ENCODE assay signal across 18 mouse cellular contexts in the genomic region with DNA sequence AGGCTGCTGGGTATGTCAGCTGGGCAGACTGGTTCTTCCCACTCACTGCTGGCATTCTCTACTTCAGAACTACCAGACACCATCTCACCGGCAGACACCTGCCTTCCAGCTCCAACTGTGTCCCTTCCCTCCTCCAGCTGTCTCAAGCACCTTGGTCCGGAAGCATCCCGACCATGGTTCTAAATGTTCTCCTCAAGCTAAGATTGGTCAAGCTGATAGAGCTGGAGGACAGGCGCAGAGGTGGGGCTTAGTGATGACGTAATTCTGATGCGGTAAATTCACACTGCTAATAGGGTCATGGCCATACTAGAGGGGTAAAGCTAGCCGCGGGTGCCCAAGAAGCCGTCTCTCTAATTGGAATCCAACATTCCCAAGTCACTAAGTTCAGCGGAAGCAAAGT.
DNase-seq lines count a peak whose midpoint lies in the region; ATAC-seq and TF ChIP-seq lines count a peak whose summit lies in the region.
"Had no signal": no experiment of that assay in that cellular context is flagged by ENCODE, and none has a peak within 500 bp of the region (broad histone marks: within the 10 kb centered on the region; RNA-seq: fewer than 3 reads in every experiment).

No protein-coding gene starts in this region.

- peak overlapping the region; percentile 64 for H3K27ac ChIP-seq in gastrocnemius, adult 2 months
- no peak overlapping the region for H3K27ac ChIP-seq in limb, embryonic 11.5 days (replicated peaks; ENCODE audit: low read depth, low read length)
- no peak overlapping the region for H3K27ac ChIP-seq in limb, embryonic 10.5 days
- peak overlapping the region; percentile 43; the same call in 1 of the 2 replicates for H3K27ac ChIP-seq in lung, embryonic 16.5 days (ENCODE audit: low read length)
- H3K27ac ChIP-seq in lung, postnatal 0 days (ENCODE audit: low read length) = no peak overlapping the region
- no peak overlapping the region for H3K27ac ChIP-seq in forebrain, postnatal 0 days (ENCODE audit: low read depth, low read length)
- H3K27ac ChIP-seq: embryonic facial prominence, embryonic 10.5 days; forebrain, embryonic 13.5 days; hindbrain, embryonic 12.5 days had no signal

- TF ChIP-seq CTCF in gastrocnemius, adult 2 months (IDR thresholded peaks at IDR 0.05) = no peak
- TF ChIP-seq CTCF in lung, postnatal 0 days (IDR thresholded peaks at IDR 0.05) = no peak
- TF ChIP-seq CTCF in forebrain, postnatal 0 days (IDR thresholded peaks at IDR 0.05; ENCODE audit: low read depth) = no peak

- WGBS in limb, embryonic 11.5 days = 93% methylated on average over 10 of the region's 10 CpGs
- WGBS in limb, embryonic 10.5 days = 91% methylated on average over 10 of the region's 10 CpGs
- 62% methylated on average over 10 of the region's 10 CpGs for whole genome bisulfite sequencing in lung, embryonic 16.5 days
- 65% methylated on average over 10 of the region's 10 CpGs for WGBS in lung, postnatal 0 days
- 91% methylated on average over 10 of the region's 10 CpGs for WGBS in forebrain, postnatal 0 days

- no peak for ATAC-seq in limb, embryonic 11.5 days (ENCODE audit: insufficient number of reproducible peaks, low FRiP score, low TSS enrichment, low read depth)
- peak; percentile 45; the same call in 1 of the 2 replicates for ATAC-seq in lung, embryonic 16.5 days (ENCODE audit: low read depth)
- no peak for ATAC-seq in lung, postnatal 0 days
- no peak for ATAC-seq in forebrain, postnatal 0 days
- ATAC-seq: forebrain, embryonic 13.5 days; hindbrain, embryonic 16.5 days had no signal

- no peak overlapping the region for H3K4me3 ChIP-seq in gastrocnemius, adult 2 months
- no peak overlapping the region for H3K4me3 ChIP-seq in limb, embryonic 11.5 days (ENCODE audit: low read depth, low read length)
- no peak overlapping the region for H3K4me3 ChIP-seq in limb, embryonic 10.5 days
- peak overlapping the region; percentile 6; the same call in 1 of the 2 replicates for H3K4me3 ChIP-seq in lung, embryonic 16.5 days (ENCODE audit: low read length)
- H3K4me3 ChIP-seq in lung, postnatal 0 days (ENCODE audit: low read depth, low read length) = no peak overlapping the region
- H3K4me3 ChIP-seq in forebrain, postnatal 0 days (ENCODE audit: low read depth, low read length) = no peak overlapping the region
- H3K4me3 ChIP-seq: embryonic facial prominence, embryonic 10.5 days; forebrain, embryonic 13.5 days; heart, adult 2 months; heart, embryonic 13.5 days; hindbrain, embryonic 12.5 days had no signal

- no peak for DNase-seq in gastrocnemius, adult 2 months
- DNase-seq in gastrocnemius, postnatal 25 days = no peak
- DNase-seq in limb, embryonic 11.5 days (ENCODE audit: low spot score) = peak; percentile 20
- no peak for DNase-seq in limb, embryonic 10.5 days (ENCODE audit: low spot score)
- no peak for DNase-seq in lung, postnatal 10 days
- DNase-seq in lung, postnatal 0 days (ENCODE audit: low spot score) = peak; percentile 19
- no peak for DNase-seq in forebrain, postnatal 0 days
- DNase-seq: adrenal gland, postnatal 14 days; B cell, adult 2 months; cerebellum, adult 18-20 months; cerebellum, postnatal 10 days; heart, adult 2 months had no signal

- peaks cover 14% of the 10 kb centered on the region for H3K4me1 ChIP-seq in limb, embryonic 11.5 days (ENCODE audit: control insufficient read depth, insufficient read depth, low read length)
- H3K4me1 ChIP-seq in limb, embryonic 10.5 days = peaks cover 48% of the 10 kb centered on the region
- peaks cover 13% of the 10 kb centered on the region for H3K4me1 ChIP-seq in lung, embryonic 16.5 days (replicated peaks; ENCODE audit: control insufficient read depth, insufficient read depth, low read length)
- peaks cover 7% of the 10 kb centered on the region; the same call in 1 of the 2 replicates for H3K4me1 ChIP-seq in lung, postnatal 0 days (ENCODE audit: insufficient read depth, low read depth, low read length)
- no peaks in the 10 kb centered on the region for H3K4me1 ChIP-seq in forebrain, postnatal 0 days (ENCODE audit: insufficient read depth)
- H3K4me1 ChIP-seq: hindbrain, embryonic 12.5 days had no signal

- H3K9me3 ChIP-seq in limb, embryonic 11.5 days (ENCODE audit: control insufficient read depth, low read length) = no peaks in the 10 kb centered on the region
- H3K9me3 ChIP-seq in limb, embryonic 10.5 days (replicated peaks) = no peaks in the 10 kb centered on the region
- H3K9me3 ChIP-seq in lung, embryonic 16.5 days (ENCODE audit: control insufficient read depth, low read length) = no peaks in the 10 kb centered on the region
- H3K9me3 ChIP-seq in lung, postnatal 0 days (ENCODE audit: low read length) = no peaks in the 10 kb centered on the region
- no peaks in the 10 kb centered on the region for H3K9me3 ChIP-seq in forebrain, postnatal 0 days (ENCODE audit: low read length)
- H3K9me3 ChIP-seq: embryonic facial prominence, embryonic 10.5 days; forebrain, embryonic 13.5 days; hindbrain, embryonic 12.5 days had no signal

- H3K36me3 ChIP-seq in limb, embryonic 11.5 days (ENCODE audit: control insufficient read depth, insufficient read depth, low read length) = no peaks in the 10 kb centered on the region
- H3K36me3 ChIP-seq in limb, embryonic 10.5 days = no peaks in the 10 kb centered on the region
- H3K36me3 ChIP-seq in lung, embryonic 16.5 days (ENCODE audit: control insufficient read depth, insufficient read depth, low read length) = no peaks in the 10 kb centered on the region
- no peaks in the 10 kb centered on the region for H3K36me3 ChIP-seq in lung, postnatal 0 days (ENCODE audit: insufficient read depth, low read length)
- H3K36me3 ChIP-seq in forebrain, postnatal 0 days (ENCODE audit: insufficient read depth) = no peaks in the 10 kb centered on the region
- H3K36me3 ChIP-seq: embryonic facial prominence, embryonic 10.5 days; heart, embryonic 13.5 days; hindbrain, embryonic 12.5 days had no signal

- no peaks in the 10 kb centered on the region for H3K27me3 ChIP-seq in limb, embryonic 11.5 days (ENCODE audit: control insufficient read depth, insufficient read depth, low read length)
- no peaks in the 10 kb centered on the region for H3K27me3 ChIP-seq in limb, embryonic 10.5 days (ENCODE audit: low read depth, poor library complexity, severe bottlenecking)
- no peaks in the 10 kb centered on the region for H3K27me3 ChIP-seq in lung, embryonic 16.5 days (ENCODE audit: control insufficient read depth, insufficient read depth, low read depth, low read length)
- no peaks in the 10 kb centered on the region for H3K27me3 ChIP-seq in lung, postnatal 0 days (replicated peaks; ENCODE audit: insufficient read depth, low read length)
- peaks cover 17% of the 10 kb centered on the region for H3K27me3 ChIP-seq in forebrain, postnatal 0 days (ENCODE audit: insufficient read depth, low read length)
- H3K27me3 ChIP-seq: heart, embryonic 13.5 days had no signal

- intact Hi-C loops in gastrocnemius, adult 2 months (cut with DNase I) = no loop called here

- no peak for TF ChIP-seq EP300 in lung, postnatal 0 days (IDR thresholded peaks at IDR 0.05)

- no peak overlapping the region for H3K9ac ChIP-seq in limb, embryonic 11.5 days (ENCODE audit: low read length)
- H3K9ac ChIP-seq in lung, embryonic 16.5 days (ENCODE audit: low read length) = no peak overlapping the region
- H3K9ac ChIP-seq in lung, postnatal 0 days (replicated peaks; ENCODE audit: low read depth) = no peak overlapping the region
- H3K9ac ChIP-seq in forebrain, postnatal 0 days = no peak overlapping the region
- H3K9ac ChIP-seq: forebrain, embryonic 13.5 days; heart, embryonic 13.5 days; hindbrain, embryonic 12.5 days had no signal

- no peak overlapping the region for H3K4me2 ChIP-seq in limb, embryonic 11.5 days (ENCODE audit: low read depth, severe bottlenecking)
- peak overlapping the region; percentile 37 for H3K4me2 ChIP-seq in lung, embryonic 16.5 days (ENCODE audit: low read depth, low read length)
- peak overlapping the region; percentile 8; the same call in 1 of the 2 replicates for H3K4me2 ChIP-seq in lung, postnatal 0 days (replicated peaks; ENCODE audit: low read depth, low read length)
- H3K4me2 ChIP-seq in forebrain, postnatal 0 days (ENCODE audit: low read depth) = no peak overlapping the region
- H3K4me2 ChIP-seq: forebrain, embryonic 13.5 days; heart, embryonic 13.5 days; hindbrain, embryonic 12.5 days had no signal

Comparison
In these comparisons a context has a peak if more than half of its experiments do, and no peak if none do; other contexts are left out.
1. DNase-seq: peak in limb, embryonic 11.5 days (single experiment) and lung, postnatal 0 days (single experiment); none in gastrocnemius, adult 2 months (single experiment), gastrocnemius, postnatal 25 days (single experiment), limb, embryonic 10.5 days (single experiment), lung, postnatal 10 days (single experiment) and forebrain, postnatal 0 days (single experiment).
2. H3K27ac ChIP-seq: peak in gastrocnemius, adult 2 months (single experiment) and lung, embryonic 16.5 days (single experiment); none in limb, embryonic 11.5 days (single experiment), limb, embryonic 10.5 days (single experiment), lung, postnatal 0 days (single experiment) and forebrain, postnatal 0 days (single experiment).
3. H3K4me2 ChIP-seq: peak in lung, embryonic 16.5 days (single experiment) and lung, postnatal 0 days (single experiment); none in limb, embryonic 11.5 days (single experiment) and forebrain, postnatal 0 days (single experiment).